Mouse (Mus musculus): ENCODE results near the gene AW209491. TPM values are rescaled to one million over a fixed set of nuclear protein-coding genes. Genes with fewer than 3 reads are reported as not detected.
A peak's percentile ranks its signal among the peaks of the same experiment; 100 is the strongest.

AW209491 gene
- total RNA-seq (2017): 3.8 to 8.8 TPM (median 5.2 TPM) in 3 replicates

- peak; percentile 98 for ATAC-seq (replicated peaks; ENCODE audit: insufficient number of reproducible peaks, low FRiP score, low TSS enrichment, poor library complexity, severe bottlenecking)
Observed at GRCm38 (mm10) chr13:14629726-14630641, at the start of gene AW209491. AW209491 (plus strand) TSS chr13:14630154.

- ATAC-seq (replicated peaks; ENCODE audit: insufficient number of reproducible peaks, low FRiP score, low TSS enrichment, poor library complexity, severe bottlenecking): no peak
Observed at GRCm38 (mm10) chr13:14580392-14580791, 49.6 kb upstream of the AW209491 start.

- ATAC-seq (replicated peaks; ENCODE audit: insufficient number of reproducible peaks, low FRiP score, low TSS enrichment, poor library complexity, severe bottlenecking): no peak
Observed at GRCm38 (mm10) chr13:14602744-14603143, 27.2 kb upstream of the AW209491 start.

GRCm38 (mm10) chr13:14607616-14608015 lies 22.3 kb upstream of the AW209491 start:
- no peak for ATAC-seq (replicated peaks; ENCODE audit: insufficient number of reproducible peaks, low FRiP score, low TSS enrichment, poor library complexity, severe bottlenecking)

- ATAC-seq (replicated peaks; ENCODE audit: insufficient number of reproducible peaks, low FRiP score, low TSS enrichment, poor library complexity, severe bottlenecking): no peak
Observed at GRCm38 (mm10) chr13:14612463-14612862, 17.5 kb upstream of the AW209491 start.

- peak; percentile 98 for ATAC-seq (replicated peaks; ENCODE audit: insufficient number of reproducible peaks, low FRiP score, low TSS enrichment, poor library complexity, severe bottlenecking)
Observed at GRCm38 (mm10) chr13:14612926-14613529, 16.9 kb upstream of the AW209491 start, which contains the start of the genes Mrpl32 and Psma2. Mrpl32 (minus strand) TSS chr13:14613165. Psma2 (plus strand) TSS chr13:14613240.

GRCm38 (mm10) chr13:14613553-14613952 lies 16.4 kb upstream of the AW209491 start:
- no peak for ATAC-seq (replicated peaks; ENCODE audit: insufficient number of reproducible peaks, low FRiP score, low TSS enrichment, poor library complexity, severe bottlenecking)

GRCm38 (mm10) chr13:14618724-14619123 lies 11.2 kb upstream of the AW209491 start:
- peak; percentile 80; the same call in 1 of the 2 replicates for ATAC-seq (replicated peaks; ENCODE audit: insufficient number of reproducible peaks, low FRiP score, low TSS enrichment, poor library complexity, severe bottlenecking)

GRCm38 (mm10) chr13:14639998-14640397 lies 10.0 kb downstream of the AW209491 start:
- ATAC-seq (replicated peaks; ENCODE audit: insufficient number of reproducible peaks, low FRiP score, low TSS enrichment, poor library complexity, severe bottlenecking): peak; percentile 63; the same call in 1 of the 2 replicates

GRCm38 (mm10) chr13:14649301-14649700 lies 19.3 kb downstream of the AW209491 start:
- no peak for ATAC-seq (replicated peaks; ENCODE audit: insufficient number of reproducible peaks, low FRiP score, low TSS enrichment, poor library complexity, severe bottlenecking)

- no peak for ATAC-seq (replicated peaks; ENCODE audit: insufficient number of reproducible peaks, low FRiP score, low TSS enrichment, poor library complexity, severe bottlenecking)
Observed at GRCm38 (mm10) chr13:14667107-14667506, 37.2 kb downstream of the AW209491 start.

- no peak for ATAC-seq (replicated peaks; ENCODE audit: insufficient number of reproducible peaks, low FRiP score, low TSS enrichment, poor library complexity, severe bottlenecking)
Observed at GRCm38 (mm10) chr13:14670342-14670741, 40.4 kb downstream of the AW209491 start.

Other genes with a start within 250 kb of the AW209491 start
- not detected in 3 replicates for gene Hecw1, start 106.9 kb upstream of the AW209491 start, total RNA-seq (2017)
- gene Mrpl32, start 17.0 kb upstream of the AW209491 start, total RNA-seq (2017): 66.2 to 102 TPM (median 90.5 TPM) in 3 replicates
- gene Psma2, start 16.9 kb upstream of the AW209491 start, total RNA-seq (2017): 97.1 to 190 TPM (median 152 TPM) in 3 replicates